Mouse (Mus musculus): ENCODE data around the gene Apc2. TPM values are rescaled to one million over a fixed set of nuclear protein-coding genes. Genes with fewer than 3 reads are reported as not detected.

The Apc2 gene
- polyA plus RNA-seq, 1 experiment from 2014 or later: 86.1 TPM

DNA sequence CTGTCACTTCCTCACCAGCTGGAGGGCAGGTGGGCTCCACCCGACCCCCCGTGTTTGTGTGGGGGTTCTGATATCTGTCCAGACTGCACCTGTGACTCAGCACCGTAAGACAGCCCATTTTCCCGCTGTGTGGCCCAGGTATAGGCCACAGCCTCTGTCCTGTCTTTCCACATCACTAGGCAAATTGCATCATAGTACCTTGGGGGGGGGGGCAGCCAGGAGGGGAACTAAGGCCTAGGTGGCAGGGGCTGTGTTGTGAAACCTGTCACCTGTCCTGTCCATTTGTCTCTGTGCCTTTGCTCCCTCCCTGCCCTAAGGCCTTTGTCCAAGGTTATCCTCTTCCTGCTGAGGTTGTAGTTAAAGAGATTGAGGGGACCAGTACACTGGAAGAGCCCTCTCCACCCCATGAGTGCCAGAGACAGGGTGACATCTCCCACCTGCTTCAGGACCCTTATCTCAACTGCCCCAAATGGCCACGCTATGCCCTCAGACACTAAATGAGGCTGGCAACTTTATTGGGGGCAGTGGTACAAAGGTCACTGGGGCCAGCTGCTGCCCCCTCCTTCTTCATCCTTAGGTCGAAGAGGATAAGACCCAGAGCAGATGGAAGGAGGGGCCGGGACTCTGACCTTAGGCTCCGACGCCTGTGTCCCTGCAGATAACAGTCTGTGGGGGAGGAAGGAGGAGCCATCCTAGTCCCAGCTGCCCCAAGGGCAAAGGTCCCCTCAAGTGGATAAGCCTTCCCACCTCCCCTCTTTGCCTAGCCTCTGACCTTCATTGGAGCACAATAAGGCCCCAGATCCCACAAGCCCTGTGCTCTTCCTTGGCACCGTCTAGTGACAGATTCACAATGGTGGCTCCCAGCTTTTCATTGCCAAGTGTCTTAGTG lies 36.1 kb downstream of the Apc2 start:
- Histone ChIP-seq H3K9me3 (no peaks in the 10 kb centered on the region), H3K27ac (peak overlapping the region; percentile 77), H3K36me3 (peaks cover 16% of the 10 kb centered on the region; the same call in 1 of the 2 replicates), H3K4me1 (replicated peaks) (peaks cover 52% of the 10 kb centered on the region), H3K4me3 (0 out of 2 replicates have a peak overlapping the region, but pooled peaks have one; percentile 58), H3K27me3 (ENCODE audit: insufficient read depth, poor library complexity, severe bottlenecking) (peaks cover 77% of the 10 kb centered on the region)
- WGBS: 64% methylated on average over 10 of the region's 10 CpGs
- DNase-seq (ENCODE audit: low spot score): no peak

DNA sequence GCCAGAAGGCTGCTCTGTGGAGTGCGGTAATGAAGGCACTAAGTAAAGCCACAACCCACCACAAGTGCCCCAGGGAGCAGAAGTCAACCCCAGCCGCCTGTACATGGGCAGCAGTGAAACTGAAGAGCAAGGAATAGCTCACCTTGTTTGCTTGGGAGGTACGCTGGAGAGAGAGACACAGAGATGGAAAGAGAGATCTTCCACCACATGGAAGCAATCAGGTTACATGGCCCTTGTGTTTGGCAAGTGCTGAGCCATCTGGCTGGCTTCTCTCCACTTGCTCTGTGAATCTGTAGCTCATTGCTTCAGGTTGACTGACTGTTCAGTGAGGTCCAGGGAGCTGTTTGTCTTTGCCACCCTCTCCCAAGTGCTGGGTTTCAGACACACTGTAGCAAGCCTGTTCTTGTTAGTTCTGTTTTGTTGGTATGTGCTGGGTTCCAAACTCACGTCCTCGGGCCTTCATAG lies 36.8 kb downstream of the Apc2 start:
- H3K4me3 ChIP-seq: no peak overlapping the region
- DNase-seq (ENCODE audit: low spot score): no peak
- H3K27me3 ChIP-seq (ENCODE audit: insufficient read depth, poor library complexity, severe bottlenecking): peaks cover 77% of the 10 kb centered on the region
- H3K36me3 ChIP-seq: peaks cover 16% of the 10 kb centered on the region; the same call in 1 of the 2 replicates
- WGBS: 74% methylated on average over 5 of the region's 5 CpGs
- H3K9me3 ChIP-seq: no peaks in the 10 kb centered on the region
- peak overlapping the region; percentile 77 for H3K27ac ChIP-seq
- H3K4me1 ChIP-seq (replicated peaks): peaks cover 52% of the 10 kb centered on the region

DNA sequence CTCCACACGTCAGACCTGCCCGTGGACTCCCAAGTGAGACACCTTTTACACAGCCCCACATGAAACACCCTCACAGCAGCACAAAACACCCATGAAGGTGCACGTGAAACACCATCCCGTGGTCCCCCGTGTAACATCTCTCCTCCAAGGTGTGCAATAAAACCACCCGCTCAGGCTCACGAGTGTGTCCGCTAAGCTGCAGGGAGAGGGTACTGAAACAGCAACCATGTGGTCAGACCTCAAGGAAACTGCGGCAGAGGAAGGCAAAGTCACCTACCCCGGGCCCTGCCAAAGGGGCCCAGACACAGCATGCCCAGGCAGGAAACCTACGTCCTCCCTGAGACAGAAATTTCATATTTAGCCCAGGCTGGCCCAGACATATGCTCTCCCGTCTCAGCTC lies 40.5 kb downstream of the Apc2 start:
- WGBS: 92% methylated on average over 12 of the region's 12 CpGs
- no peak overlapping the region for H3K27ac ChIP-seq
- H3K27me3 ChIP-seq (ENCODE audit: insufficient read depth, poor library complexity, severe bottlenecking): peaks cover 81% of the 10 kb centered on the region
- DNase-seq (ENCODE audit: low spot score): no peak
- H3K4me3 ChIP-seq: no peak overlapping the region
- peaks cover 39% of the 10 kb centered on the region for H3K4me1 ChIP-seq (replicated peaks)
- H3K36me3 ChIP-seq: peaks cover 16% of the 10 kb centered on the region; the same call in 1 of the 2 replicates
- H3K9me3 ChIP-seq: no peaks in the 10 kb centered on the region

DNA sequence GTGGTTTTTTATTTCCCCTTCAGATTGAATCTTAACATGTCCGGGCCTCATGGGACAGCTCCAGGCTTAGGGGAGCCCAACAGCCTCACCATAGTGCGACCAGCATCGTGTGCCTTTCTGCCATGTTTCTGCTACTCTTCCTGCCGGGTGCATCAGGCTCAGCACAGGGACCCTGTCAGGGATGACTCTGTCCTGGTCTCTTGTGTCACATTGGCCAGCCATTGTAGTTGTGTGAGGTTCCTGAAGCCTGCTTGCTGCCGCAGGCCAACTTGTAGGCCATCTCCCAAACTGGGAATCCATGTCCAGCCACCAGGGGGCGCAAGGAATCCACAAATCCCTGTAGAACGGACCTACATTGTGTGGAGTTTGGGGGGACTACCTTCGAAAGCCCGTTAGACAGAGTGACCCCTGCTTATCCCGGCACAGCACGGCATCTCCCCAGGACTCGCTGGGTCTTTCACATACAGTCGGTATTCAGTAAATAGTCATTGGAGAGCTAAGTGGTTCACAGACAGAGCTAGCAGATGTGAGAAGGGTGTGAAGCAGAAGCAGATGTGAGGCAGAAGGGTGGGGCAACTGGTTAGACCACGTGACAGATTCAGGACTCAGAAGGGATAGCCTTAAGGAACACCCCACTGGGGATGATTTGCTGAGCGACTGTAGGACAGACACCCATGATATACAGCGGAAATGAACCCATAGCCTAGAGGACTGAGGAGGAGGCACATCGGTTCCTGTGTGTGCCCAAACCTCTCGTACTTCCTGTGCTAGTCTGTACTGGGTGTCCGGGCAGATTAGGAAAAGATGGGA lies 44.4 kb downstream of the Apc2 start:
- DNase-seq (ENCODE audit: low spot score): peak; percentile 90
- Histone ChIP-seq H3K9me3 (no peaks in the 10 kb centered on the region), H3K36me3 (peaks cover 12% of the 10 kb centered on the region; the same call in 1 of the 2 replicates), H3K4me3 (0 out of 2 replicates have a peak overlapping the region, but pooled peaks have one; percentile 13), H3K4me1 (replicated peaks) (peaks cover 55% of the 10 kb centered on the region), H3K27me3 (ENCODE audit: insufficient read depth, poor library complexity, severe bottlenecking) (peaks cover 90% of the 10 kb centered on the region), H3K27ac (0 out of 2 replicates have a peak overlapping the region, but pooled peaks have one; percentile 13)
- WGBS: 24% methylated on average over 19 of the region's 19 CpGs

DNA sequence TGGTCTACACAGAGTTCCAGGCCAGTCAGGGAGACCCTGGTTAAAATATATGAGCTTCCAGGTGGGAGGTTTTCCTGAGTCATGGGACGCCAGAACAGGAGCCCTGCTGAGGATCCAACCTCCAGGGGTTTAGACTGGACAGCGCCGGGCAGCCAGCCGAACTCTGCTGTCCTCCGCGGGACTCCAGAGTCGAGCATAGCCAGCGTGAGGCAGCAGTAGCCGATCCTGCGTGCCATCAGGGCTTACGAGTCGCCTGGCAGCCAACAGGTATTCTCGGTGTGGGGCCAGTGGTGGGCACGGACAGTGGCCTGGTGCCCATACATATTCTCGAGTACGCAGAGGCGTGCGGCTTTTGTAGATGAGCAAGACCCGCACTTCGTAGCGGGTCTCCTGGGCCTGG lies 45.2 kb downstream of the Apc2 start:
- Histone ChIP-seq H3K27ac (0 out of 2 replicates have a peak overlapping the region, but pooled peaks have one; percentile 12), H3K4me1 (replicated peaks) (peaks cover 55% of the 10 kb centered on the region), H3K36me3 (0 out of 2 replicates have a peak, but pooled peaks cover 4% of the 10 kb centered on the region), H3K4me3 (peak overlapping the region; percentile 48), H3K27me3 (ENCODE audit: insufficient read depth, poor library complexity, severe bottlenecking) (peaks cover 90% of the 10 kb centered on the region), H3K9me3 (no peaks in the 10 kb centered on the region)
- no peak for DNase-seq (ENCODE audit: low spot score)
- WGBS: 7% methylated on average over 21 of the region's 21 CpGs

DNA sequence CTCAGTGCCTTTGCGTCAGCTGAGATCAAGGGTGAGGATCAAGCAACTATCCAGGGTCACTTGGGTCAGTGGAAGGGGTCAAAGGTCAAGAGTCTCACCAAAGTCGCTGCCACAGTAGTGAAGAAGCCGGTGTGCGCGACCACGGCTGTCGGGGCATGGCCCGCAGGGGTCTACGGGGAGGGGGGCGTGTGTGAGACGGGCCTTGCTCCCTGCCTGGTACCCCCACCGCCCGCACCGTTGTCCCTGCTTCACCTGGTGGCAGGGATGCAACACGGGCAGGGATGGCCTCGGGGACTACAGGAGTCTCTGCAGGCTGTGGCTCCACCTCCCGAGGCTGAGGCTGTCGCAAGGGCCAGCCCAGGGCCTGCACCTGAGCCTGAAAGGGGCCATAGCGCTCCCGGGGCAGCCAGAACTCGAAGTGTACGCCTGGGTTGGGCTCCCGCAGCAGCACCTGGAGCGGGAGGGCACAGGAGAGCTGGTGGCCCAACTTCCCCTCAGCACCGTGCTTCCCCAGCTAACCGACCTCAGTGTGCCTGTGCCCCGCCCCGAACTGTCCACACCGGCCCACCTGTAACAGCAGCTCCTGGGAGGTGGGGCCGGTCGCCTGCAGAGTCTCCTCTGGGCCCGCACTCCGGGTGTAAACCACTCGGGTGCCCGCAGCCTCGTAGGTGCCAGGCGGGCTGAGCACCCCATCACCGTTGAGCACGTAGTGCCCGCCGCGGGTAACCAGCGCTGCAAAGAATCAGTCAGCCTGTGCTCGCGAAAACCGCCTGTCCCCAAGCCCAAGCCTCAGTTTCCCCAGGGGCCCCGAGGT lies 45.9 kb downstream of the Apc2 start:
- Histone ChIP-seq H3K27ac (peak overlapping the region; percentile 12; the same call in 1 of the 2 replicates), H3K9me3 (no peaks in the 10 kb centered on the region), H3K4me1 (replicated peaks) (peaks cover 55% of the 10 kb centered on the region), H3K27me3 (ENCODE audit: insufficient read depth, poor library complexity, severe bottlenecking) (peaks cover 90% of the 10 kb centered on the region), H3K36me3 (no peaks in the 10 kb centered on the region), H3K4me3 (peak overlapping the region; percentile 48)
- 2% methylated on average over 47 of the region's 47 CpGs for WGBS
- no peak for DNase-seq (ENCODE audit: low spot score)

DNA sequence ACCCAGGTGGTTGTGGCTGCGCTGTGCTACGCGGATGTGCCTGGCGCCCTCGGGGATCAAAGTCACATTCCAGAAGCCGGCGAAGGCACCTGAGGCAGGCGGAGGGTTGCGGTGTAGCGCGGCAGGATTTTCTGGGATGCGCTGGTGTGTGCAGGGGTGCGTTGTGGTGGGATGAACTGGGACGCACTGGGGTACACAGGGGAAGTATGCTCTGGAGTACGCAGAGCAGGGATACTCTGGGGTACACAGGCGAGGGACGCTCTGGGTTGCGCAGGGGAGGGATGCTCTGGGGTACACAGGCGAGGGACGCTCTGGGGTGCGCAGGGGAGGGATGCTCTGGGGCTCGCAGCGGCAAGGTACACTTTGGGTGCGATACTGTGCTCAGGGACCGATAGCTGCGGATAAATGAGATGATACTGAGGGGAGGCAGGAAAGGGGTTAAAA lies 46.5 kb downstream of the Apc2 start:
- Histone ChIP-seq H3K4me1 (replicated peaks) (peaks cover 57% of the 10 kb centered on the region), H3K36me3 (no peaks in the 10 kb centered on the region), H3K27ac (no peak overlapping the region; the same call in 1 of the 2 replicates), H3K4me3 (peak overlapping the region; percentile 48), H3K27me3 (ENCODE audit: insufficient read depth, poor library complexity, severe bottlenecking) (peaks cover 90% of the 10 kb centered on the region), H3K9me3 (no peaks in the 10 kb centered on the region)
- DNase-seq (ENCODE audit: low spot score): no peak
- 3% methylated on average over 26 of the region's 26 CpGs for WGBS

DNA sequence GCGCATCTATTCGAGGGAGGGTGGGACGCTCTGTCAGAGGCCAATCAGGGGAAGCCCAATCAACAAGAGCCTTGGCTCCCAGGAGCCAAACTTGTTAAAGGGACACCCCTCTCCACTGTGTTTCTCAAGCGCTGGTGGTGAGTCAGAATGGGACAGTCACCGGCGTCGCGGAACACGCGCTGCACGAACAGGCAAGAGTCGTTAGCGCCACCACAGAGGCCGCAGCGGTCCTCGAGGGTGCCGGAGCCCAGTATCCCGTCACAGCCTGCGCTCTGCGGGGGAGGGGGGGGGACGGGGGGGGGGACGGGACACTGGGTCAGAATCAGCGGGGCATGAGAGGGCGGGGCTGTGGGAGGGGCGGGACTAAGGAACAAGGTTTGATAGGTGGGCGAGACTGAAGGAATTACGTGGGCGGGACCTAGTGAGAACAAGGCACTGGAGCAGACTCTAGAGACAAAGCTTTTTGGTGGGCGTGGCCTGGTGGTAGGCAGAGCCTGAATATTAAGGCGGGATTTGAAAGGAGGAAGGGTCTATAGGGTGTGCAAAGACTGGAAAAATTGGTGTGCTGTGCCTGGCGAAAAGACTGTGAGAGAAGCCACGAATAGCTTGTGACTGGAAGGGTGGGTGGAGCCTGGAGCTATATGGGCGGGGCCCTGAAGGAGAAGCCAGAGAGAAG lies 47.1 kb downstream of the Apc2 start:
- Histone ChIP-seq H3K36me3 (no peaks in the 10 kb centered on the region), H3K4me1 (replicated peaks) (peaks cover 63% of the 10 kb centered on the region), H3K27me3 (ENCODE audit: insufficient read depth, poor library complexity, severe bottlenecking) (peaks cover 93% of the 10 kb centered on the region), H3K9me3 (no peaks in the 10 kb centered on the region), H3K27ac (no peak overlapping the region; the same call in 1 of the 2 replicates), H3K4me3 (peak overlapping the region; percentile 48)
- DNase-seq (ENCODE audit: low spot score): peak; percentile 79
- 1% methylated on average over 32 of the region's 33 CpGs for WGBS

DNA sequence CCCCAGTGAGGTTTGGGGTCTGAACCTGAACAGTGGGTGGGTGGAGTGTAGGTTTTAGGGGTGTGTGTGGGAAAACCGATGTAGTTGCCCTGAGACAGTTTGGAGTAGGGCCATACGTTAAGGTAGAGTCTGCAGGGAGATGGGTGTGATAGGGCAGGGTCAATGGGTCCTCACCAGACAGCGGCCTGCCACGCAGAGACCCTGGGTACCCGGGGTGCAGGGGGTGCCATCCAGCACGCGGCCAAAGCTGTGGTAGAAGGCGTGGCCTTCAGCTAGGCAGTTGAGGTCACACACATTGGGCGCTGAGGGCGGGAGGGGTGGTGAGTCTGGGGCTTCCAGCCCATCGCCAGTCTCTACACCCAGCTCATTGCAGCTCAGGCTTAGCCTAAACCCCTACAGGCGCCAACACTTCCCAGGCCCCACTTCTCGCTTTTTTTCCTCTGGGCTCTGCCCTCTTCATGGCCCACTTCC lies 47.7 kb downstream of the Apc2 start:
- Histone ChIP-seq H3K27me3 (ENCODE audit: insufficient read depth, poor library complexity, severe bottlenecking) (peaks cover 93% of the 10 kb centered on the region), H3K4me1 (replicated peaks) (peaks cover 69% of the 10 kb centered on the region), H3K27ac (no peak overlapping the region), H3K9me3 (no peaks in the 10 kb centered on the region), H3K4me3 (peak overlapping the region; percentile 48), H3K36me3 (no peaks in the 10 kb centered on the region)
- no peak for DNase-seq (ENCODE audit: low spot score)
- WGBS: 29% methylated on average over 13 of the region's 13 CpGs

DNA sequence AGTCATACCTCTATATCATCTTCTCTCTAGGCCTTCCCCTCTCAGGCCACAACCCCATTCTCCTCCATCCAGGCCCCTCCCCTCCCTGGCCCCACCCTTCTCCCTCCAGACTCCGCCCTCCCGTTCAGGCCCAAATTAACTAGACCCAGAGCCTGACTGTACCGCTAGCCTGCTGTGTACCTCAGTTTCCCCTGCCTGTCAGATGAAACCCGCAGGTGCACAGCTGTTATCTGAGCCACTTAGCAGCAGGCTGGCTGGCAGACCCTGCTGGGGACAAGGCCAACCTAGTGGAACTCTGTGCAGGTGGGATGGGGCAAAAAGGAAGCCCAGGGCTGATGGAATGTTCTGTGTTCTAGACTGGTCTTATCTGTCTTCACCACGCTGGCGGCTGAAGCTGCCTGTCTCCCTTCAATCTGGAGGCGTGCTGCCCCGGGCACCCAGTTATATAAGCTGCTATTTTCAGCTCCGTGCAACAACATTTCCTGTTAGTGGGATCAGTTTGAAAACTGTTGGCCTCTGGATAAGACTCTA lies 48.4 kb downstream of the Apc2 start:
- Histone ChIP-seq H3K27ac (no peak overlapping the region), H3K9me3 (no peaks in the 10 kb centered on the region), H3K27me3 (ENCODE audit: insufficient read depth, poor library complexity, severe bottlenecking) (peaks cover 99% of the 10 kb centered on the region), H3K4me1 (replicated peaks) (peaks cover 76% of the 10 kb centered on the region), H3K36me3 (no peaks in the 10 kb centered on the region), H3K4me3 (peak overlapping the region; percentile 32; the same call in 1 of the 2 replicates)
- 40% methylated on average over 9 of the region's 9 CpGs for WGBS
- no peak for DNase-seq (ENCODE audit: low spot score)

DNA sequence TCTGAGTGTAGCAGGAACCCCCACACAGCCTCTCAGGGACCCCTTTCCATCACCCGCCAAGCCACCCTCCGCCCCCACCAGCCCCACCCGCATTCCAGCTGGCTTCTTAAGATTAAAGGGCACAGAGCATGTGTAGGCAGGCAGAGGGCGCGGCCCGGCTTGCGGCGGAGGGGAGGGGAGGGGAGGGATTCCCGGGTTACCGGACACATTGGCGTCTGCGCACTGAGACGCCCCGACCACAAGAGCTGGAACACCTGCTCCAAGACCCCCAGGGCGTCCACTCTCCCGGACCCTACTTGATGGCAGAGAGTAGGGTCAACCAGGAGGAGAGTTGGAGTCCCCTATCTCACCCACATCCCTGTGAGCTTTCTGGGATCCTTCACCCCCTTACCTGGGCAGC lies 49.3 kb downstream of the Apc2 start:
- 1% methylated on average over 15 of the region's 16 CpGs for WGBS
- Histone ChIP-seq H3K4me1 (replicated peaks) (peaks cover 75% of the 10 kb centered on the region), H3K36me3 (no peaks in the 10 kb centered on the region), H3K27me3 (ENCODE audit: insufficient read depth, poor library complexity, severe bottlenecking) (peaks cover 100% of the 10 kb centered on the region), H3K9me3 (no peaks in the 10 kb centered on the region), H3K27ac (0 out of 2 replicates have a peak overlapping the region, but pooled peaks have one; percentile 23), H3K4me3 (peak overlapping the region; percentile 32)
- DNase-seq (ENCODE audit: low spot score): no peak
